Mouse (Mus musculus): Measurements from ENCODE around the gene Hamp2. TPM values are rescaled to one million over a fixed set of nuclear protein-coding genes. Genes with fewer than 3 reads are reported as not detected.
"Not testable (repeated sequence)": the region's sequence is repeated elsewhere in the genome, so short reads cannot be mapped to it uniquely, and the experiment has no call there.

Hamp2 gene
- polyA plus RNA-seq, 1 experiment from 2014 or later = not detected

DNA sequence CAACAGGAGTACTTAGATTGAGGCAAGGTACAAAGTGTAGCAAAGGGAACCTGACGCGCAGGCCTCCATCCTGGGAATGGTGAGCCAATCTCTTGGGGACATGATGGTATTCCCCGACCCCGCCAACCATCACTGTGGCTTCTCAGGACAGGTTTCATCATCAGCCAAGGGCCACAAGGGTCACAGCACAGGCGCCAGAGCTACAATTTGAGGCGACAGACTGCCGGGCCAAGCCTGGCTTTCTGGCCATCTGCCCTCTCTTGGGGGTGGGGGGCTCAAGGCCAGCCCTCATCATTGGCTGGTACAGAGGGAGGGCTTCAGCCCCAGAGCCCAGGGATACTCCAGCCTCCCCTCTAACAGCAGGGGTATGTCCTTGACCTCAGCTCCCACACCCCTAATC lies 21.0 kb upstream of the Hamp2 start:
- H3K4me1 ChIP-seq (ENCODE audit: control insufficient read depth, insufficient read depth, low read length); H3K4me2 ChIP-seq; H3K27me3 ChIP-seq (ENCODE audit: control insufficient read depth, insufficient read depth, low read length); H3K27ac ChIP-seq (ENCODE audit: low read depth, low read length); H3K4me3 ChIP-seq (ENCODE audit: low read depth, low read length); ATAC-seq (replicated peaks; ENCODE audit: insufficient number of reproducible peaks, low FRiP score, low TSS enrichment); H3K9me3 ChIP-seq (replicated peaks; ENCODE audit: control insufficient read depth, low read length); H3K36me3 ChIP-seq (ENCODE audit: control insufficient read depth, insufficient read depth, low read length); H3K9ac ChIP-seq (ENCODE audit: low read depth, low read length): not testable (repeated sequence)
- 87% methylated on average over 7 of the region's 7 CpGs for WGBS (ENCODE audit: insufficient replicate concordance)

DNA sequence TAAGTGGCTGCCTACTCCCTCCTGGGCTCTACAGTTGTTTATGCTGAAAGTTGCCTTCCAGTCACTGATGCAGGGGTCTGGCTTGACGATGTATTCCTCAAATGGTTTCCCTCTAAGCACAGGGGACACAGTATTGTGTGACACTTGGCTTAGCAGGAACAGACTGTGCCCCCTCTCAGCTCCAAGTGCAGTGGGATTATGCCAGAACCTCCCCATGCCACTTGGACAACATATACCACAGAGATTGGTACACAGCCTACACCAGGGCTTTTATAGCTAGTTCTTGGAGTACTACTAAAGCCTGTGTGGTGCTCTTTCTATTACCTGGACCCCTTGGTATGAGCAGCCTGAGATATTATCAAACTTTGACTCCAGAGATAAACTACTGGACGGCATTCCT lies 20.2 kb upstream of the Hamp2 start:
- not testable (repeated sequence) for H3K9ac ChIP-seq (ENCODE audit: low read depth, low read length); H3K4me3 ChIP-seq (ENCODE audit: low read depth, low read length); H3K4me2 ChIP-seq; H3K27me3 ChIP-seq (ENCODE audit: control insufficient read depth, insufficient read depth, low read length); ATAC-seq (replicated peaks; ENCODE audit: insufficient number of reproducible peaks, low FRiP score, low TSS enrichment); H3K9me3 ChIP-seq (replicated peaks; ENCODE audit: control insufficient read depth, low read length); H3K4me1 ChIP-seq (ENCODE audit: control insufficient read depth, insufficient read depth, low read length); H3K36me3 ChIP-seq (ENCODE audit: control insufficient read depth, insufficient read depth, low read length); H3K27ac ChIP-seq (ENCODE audit: low read depth, low read length)
- 59% methylated on average over 2 of the region's 2 CpGs for WGBS (ENCODE audit: insufficient replicate concordance)

DNA sequence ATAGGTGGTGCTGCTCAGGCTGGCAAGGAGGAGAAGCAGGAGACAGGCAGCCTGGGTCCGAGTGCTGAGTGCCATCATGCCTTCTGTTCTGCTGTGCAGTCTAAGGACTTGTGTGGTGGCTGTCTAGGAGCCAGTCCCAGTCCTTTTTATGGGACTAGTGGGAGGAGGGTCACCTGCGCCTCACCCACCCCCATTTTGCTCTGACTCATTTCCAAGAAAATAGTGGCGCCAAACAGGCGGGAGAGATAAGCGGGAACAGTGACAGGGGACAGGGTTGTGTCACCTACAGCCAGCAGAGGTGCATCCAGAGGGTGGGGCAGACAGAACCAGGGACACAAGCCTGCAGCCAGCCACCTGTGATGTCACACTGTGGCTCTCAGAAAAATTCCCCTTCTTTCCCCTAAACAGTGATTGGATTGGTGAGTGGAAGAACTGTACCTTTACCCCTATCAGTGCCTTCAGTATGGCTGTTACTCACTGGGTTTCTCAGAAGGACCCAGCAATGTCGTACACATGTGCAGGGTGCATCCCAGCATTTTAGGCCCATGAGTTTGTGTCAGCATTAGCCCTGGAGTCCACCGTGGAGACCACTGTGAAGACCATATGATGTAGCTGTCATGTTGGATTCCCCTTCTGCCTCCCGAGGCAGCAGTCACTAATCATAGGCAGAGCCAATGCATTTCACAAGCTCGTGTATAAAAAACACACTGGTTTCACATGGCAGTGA lies 19.6 kb upstream of the Hamp2 start, which contains the start of gene Hamp:
Hamp (minus strand) TSS at position 124 of the 727 bp plus-strand sequence.
- H3K9me3 ChIP-seq (replicated peaks; ENCODE audit: control insufficient read depth, low read length) = no peaks in the 10 kb centered on the region
- no peaks in the 10 kb centered on the region for H3K4me1 ChIP-seq (ENCODE audit: control insufficient read depth, insufficient read depth, low read length)
- WGBS (ENCODE audit: insufficient replicate concordance) = 67% methylated on average over 9 of the region's 9 CpGs
- H3K27ac ChIP-seq (ENCODE audit: low read depth, low read length) = no peak within 1 kb of the TSS
- H3K9ac ChIP-seq (ENCODE audit: low read depth, low read length) = no peak within 1 kb of the TSS
- no peaks in the 10 kb centered on the region; the same call in 1 of the 2 replicates for H3K36me3 ChIP-seq (ENCODE audit: control insufficient read depth, insufficient read depth, low read length)
- H3K27me3 ChIP-seq (ENCODE audit: control insufficient read depth, insufficient read depth, low read length) = no peaks in the 10 kb centered on the region
- no peak within 1 kb of the TSS for H3K4me2 ChIP-seq
- ATAC-seq (replicated peaks; ENCODE audit: insufficient number of reproducible peaks, low FRiP score, low TSS enrichment) = no peak
- no peak within 1 kb of the TSS for H3K4me3 ChIP-seq (ENCODE audit: low read depth, low read length)

DNA sequence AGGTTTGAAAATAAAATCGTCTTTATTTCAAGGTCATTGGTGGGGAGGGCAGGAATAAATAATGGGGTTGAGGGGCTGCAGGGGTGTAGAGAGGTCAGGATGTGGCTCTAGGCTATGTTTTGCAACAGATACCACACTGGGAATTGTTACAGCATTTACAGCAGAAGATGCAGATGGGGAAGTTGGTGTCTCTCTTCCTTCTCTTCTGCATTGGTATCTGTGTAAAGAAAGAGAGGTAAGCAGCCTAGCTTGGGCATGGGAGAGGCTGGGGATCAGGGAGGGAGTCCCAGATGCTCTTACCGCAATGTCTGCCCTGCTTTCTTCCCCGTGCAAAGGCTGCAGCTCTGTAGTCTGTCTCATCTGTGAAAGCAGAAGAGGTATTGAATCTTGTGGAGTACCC lies 17.9 kb upstream of the Hamp2 start:
- not testable (repeated sequence) for H3K9ac ChIP-seq (ENCODE audit: low read depth, low read length); H3K27ac ChIP-seq (ENCODE audit: low read depth, low read length); H3K27me3 ChIP-seq (ENCODE audit: control insufficient read depth, insufficient read depth, low read length); H3K4me1 ChIP-seq (ENCODE audit: control insufficient read depth, insufficient read depth, low read length); H3K4me2 ChIP-seq; ATAC-seq (replicated peaks; ENCODE audit: insufficient number of reproducible peaks, low FRiP score, low TSS enrichment); H3K4me3 ChIP-seq (ENCODE audit: low read depth, low read length); H3K9me3 ChIP-seq (replicated peaks; ENCODE audit: control insufficient read depth, low read length); H3K36me3 ChIP-seq (ENCODE audit: control insufficient read depth, insufficient read depth, low read length)
- 49% methylated on average over 3 of the region's 3 CpGs for WGBS (ENCODE audit: insufficient replicate concordance)

DNA sequence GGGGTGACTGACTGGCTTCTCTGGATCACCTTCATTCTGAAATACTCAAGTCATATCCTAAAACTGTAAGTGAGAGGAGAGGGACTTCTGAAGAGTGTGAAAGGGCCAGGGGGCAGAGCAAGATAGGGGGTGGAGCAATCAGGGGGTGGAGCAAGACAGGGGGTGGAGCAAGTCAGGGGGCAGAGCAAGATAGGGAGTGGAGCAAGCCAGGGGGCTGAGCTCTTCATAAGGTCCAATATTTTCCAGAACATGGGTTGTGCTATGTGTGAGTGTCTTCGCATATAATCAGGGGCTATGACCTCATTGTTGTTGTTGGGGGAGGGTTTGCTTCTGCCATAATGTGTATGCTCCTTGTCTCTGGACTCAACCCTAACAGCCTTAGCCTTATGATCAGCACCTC lies 15.6 kb upstream of the Hamp2 start:
- 71% methylated on average over 1 of the region's 1 CpGs for WGBS (ENCODE audit: insufficient replicate concordance)
- not testable (repeated sequence) for H3K9ac ChIP-seq (ENCODE audit: low read depth, low read length); ATAC-seq (replicated peaks; ENCODE audit: insufficient number of reproducible peaks, low FRiP score, low TSS enrichment); H3K4me1 ChIP-seq (ENCODE audit: control insufficient read depth, insufficient read depth, low read length); H3K36me3 ChIP-seq (ENCODE audit: control insufficient read depth, insufficient read depth, low read length); H3K9me3 ChIP-seq (replicated peaks; ENCODE audit: control insufficient read depth, low read length); H3K27me3 ChIP-seq (ENCODE audit: control insufficient read depth, insufficient read depth, low read length); H3K27ac ChIP-seq (ENCODE audit: low read depth, low read length); H3K4me2 ChIP-seq; H3K4me3 ChIP-seq (ENCODE audit: low read depth, low read length)

DNA sequence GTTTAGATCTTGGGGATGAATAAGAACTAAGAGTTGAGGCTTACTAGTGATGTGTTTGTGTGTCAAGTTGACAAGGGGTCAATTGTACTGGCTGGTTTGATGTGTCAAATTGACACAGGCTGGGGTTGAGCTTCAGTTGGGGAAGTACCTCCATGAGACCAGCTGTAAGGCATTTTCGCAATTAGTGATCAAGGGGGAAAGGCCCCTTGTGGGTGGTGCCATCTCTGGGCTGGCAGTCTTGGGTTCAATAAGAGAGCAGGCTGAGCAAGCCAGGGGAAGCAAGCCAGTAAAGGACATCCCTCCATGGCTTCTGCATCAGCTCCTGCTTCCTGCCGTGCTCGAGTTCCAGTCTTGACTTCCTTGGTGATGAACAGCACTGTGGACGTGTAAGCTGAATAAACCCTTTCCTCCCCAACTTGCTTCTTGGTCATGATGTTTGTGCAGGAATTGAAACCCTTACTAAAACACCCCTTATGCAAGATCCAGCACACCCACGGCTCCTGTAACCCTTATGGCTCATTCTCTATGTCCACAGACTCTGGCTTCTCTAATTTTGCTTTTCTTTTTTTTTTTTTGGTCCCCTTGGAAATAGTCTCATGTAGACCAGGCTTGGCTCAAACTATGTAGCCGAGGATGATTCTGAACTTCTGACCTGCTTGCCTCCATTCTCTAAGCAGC lies 11.1 kb upstream of the Hamp2 start:
- not testable (repeated sequence) for H3K27me3 ChIP-seq (ENCODE audit: control insufficient read depth, insufficient read depth, low read length); H3K27ac ChIP-seq (ENCODE audit: low read depth, low read length); H3K4me3 ChIP-seq (ENCODE audit: low read depth, low read length); H3K9ac ChIP-seq (ENCODE audit: low read depth, low read length); H3K36me3 ChIP-seq (ENCODE audit: control insufficient read depth, insufficient read depth, low read length); H3K4me1 ChIP-seq (ENCODE audit: control insufficient read depth, insufficient read depth, low read length); ATAC-seq (replicated peaks; ENCODE audit: insufficient number of reproducible peaks, low FRiP score, low TSS enrichment); H3K9me3 ChIP-seq (replicated peaks; ENCODE audit: control insufficient read depth, low read length); H3K4me2 ChIP-seq
- 71% methylated on average over 6 of the region's 6 CpGs for WGBS (ENCODE audit: insufficient replicate concordance)

DNA sequence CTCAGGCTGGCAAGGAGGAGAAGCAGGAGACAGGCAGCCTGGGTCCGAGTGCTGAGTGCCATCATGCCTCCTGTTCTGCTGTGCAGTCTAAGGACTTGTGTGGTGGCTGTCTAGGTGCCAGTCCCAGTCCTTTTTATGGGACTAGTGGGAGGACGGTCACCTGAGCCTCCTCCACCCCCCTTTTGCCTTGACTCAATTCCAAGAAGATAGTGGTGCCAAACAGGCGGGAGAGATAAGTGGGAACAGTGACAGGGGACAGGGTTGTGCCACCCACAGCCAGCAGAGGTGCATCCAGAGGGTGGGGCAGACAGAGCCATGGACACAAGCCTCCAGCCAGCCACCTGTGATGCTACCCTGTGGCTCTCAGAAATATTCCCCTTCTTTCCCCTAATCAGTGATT lies 410 bp downstream of the Hamp2 start:
- WGBS (ENCODE audit: insufficient replicate concordance) = 46% methylated on average over 3 of the region's 3 CpGs
- H3K4me1 ChIP-seq (ENCODE audit: control insufficient read depth, insufficient read depth, low read length) = no peaks in the 10 kb centered on the region

DNA sequence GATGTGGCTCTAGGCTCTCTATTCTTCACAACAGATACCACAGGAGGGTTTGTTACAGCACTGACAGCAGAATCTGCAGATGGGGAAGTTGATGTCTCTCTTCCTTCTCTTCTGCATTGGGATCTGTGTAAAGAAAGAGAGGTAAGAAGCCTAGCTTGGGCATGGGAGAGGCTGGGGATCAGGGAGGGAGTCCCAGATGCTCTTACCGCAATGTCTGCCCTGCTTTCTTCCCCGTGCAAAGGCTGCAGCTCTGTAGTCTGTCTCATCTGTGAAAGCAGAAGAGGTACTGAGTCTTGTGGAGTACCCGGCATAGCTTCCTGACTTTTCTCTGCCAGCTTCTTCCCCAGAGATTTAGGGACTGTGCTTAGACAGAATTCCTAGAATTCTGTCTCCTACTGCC lies 2.0 kb downstream of the Hamp2 start:
- not testable (repeated sequence) for H3K4me1 ChIP-seq (ENCODE audit: control insufficient read depth, insufficient read depth, low read length); H3K4me3 ChIP-seq (ENCODE audit: low read depth, low read length); H3K27ac ChIP-seq (ENCODE audit: low read depth, low read length); H3K9ac ChIP-seq (ENCODE audit: low read depth, low read length); H3K4me2 ChIP-seq; H3K27me3 ChIP-seq (ENCODE audit: control insufficient read depth, insufficient read depth, low read length); H3K36me3 ChIP-seq (ENCODE audit: control insufficient read depth, insufficient read depth, low read length); H3K9me3 ChIP-seq (replicated peaks; ENCODE audit: control insufficient read depth, low read length); ATAC-seq (replicated peaks; ENCODE audit: insufficient number of reproducible peaks, low FRiP score, low TSS enrichment)
- 33% methylated on average over 3 of the region's 3 CpGs for WGBS (ENCODE audit: insufficient replicate concordance)

More for the DNA sequence above, 410 bp downstream of the Hamp2 start:
- Histone ChIP-seq H3K9ac (ENCODE audit: low read depth, low read length) (no peak overlapping the region), H3K4me3 (ENCODE audit: low read depth, low read length) (no peak overlapping the region), H3K9me3 (replicated peaks; ENCODE audit: control insufficient read depth, low read length) (no peaks in the 10 kb centered on the region), H3K27me3 (ENCODE audit: control insufficient read depth, insufficient read depth, low read length) (no peaks in the 10 kb centered on the region), H3K27ac (ENCODE audit: low read depth, low read length) (no peak overlapping the region), H3K36me3 (ENCODE audit: control insufficient read depth, insufficient read depth, low read length) (no peaks in the 10 kb centered on the region), H3K4me2 (no peak overlapping the region)
- no peak for ATAC-seq (replicated peaks; ENCODE audit: insufficient number of reproducible peaks, low FRiP score, low TSS enrichment)

DNA sequence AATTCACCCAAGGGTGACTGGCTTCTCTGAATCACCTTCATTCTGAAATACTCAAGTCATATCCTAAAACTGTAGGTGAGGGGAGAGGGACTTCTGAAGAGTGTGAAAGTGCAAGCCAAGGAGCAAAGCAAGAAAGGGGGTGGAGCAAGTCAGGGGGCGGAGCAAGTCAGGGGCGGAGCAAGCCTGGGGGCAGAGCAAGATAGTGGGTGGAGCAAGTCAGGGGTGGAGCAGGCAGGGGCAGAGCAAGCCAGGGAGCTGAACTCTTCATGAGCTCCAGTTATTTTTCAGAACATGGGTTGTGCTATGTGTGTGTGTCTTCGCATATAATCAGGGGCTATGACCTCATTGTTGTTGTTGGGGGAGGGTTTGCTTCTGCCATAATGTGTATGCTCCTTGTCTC lies 4.3 kb downstream of the Hamp2 start:
- ATAC-seq (replicated peaks; ENCODE audit: insufficient number of reproducible peaks, low FRiP score, low TSS enrichment) = no peak
- 49% methylated on average over 3 of the region's 3 CpGs for WGBS (ENCODE audit: insufficient replicate concordance)
- no peak overlapping the region for H3K27ac ChIP-seq (ENCODE audit: low read depth, low read length)
- H3K36me3 ChIP-seq (ENCODE audit: control insufficient read depth, insufficient read depth, low read length) = no peaks in the 10 kb centered on the region
- no peak overlapping the region for H3K4me2 ChIP-seq
- no peaks in the 10 kb centered on the region for H3K4me1 ChIP-seq (ENCODE audit: control insufficient read depth, insufficient read depth, low read length)
- no peaks in the 10 kb centered on the region for H3K27me3 ChIP-seq (ENCODE audit: control insufficient read depth, insufficient read depth, low read length)
- H3K4me3 ChIP-seq (ENCODE audit: low read depth, low read length) = no peak overlapping the region
- no peak overlapping the region for H3K9ac ChIP-seq (ENCODE audit: low read depth, low read length)
- no peaks in the 10 kb centered on the region for H3K9me3 ChIP-seq (replicated peaks; ENCODE audit: control insufficient read depth, low read length)
